Mouse (Mus musculus): ENCODE measurements around the gene Ppp1r15b.

Gene Ppp1r15b

GRCm38 (mm10) chr1:133130638-133131560 is at the start of gene Ppp1r15b:
Gene Ppp1r15b, plus strand, starts transcription at chr1:133131143.
- under 1% methylated on average over 72 of the region's 72 CpGs for WGBS

- WGBS, result 94% methylated on average over 5 of the region's 5 CpGs
Observed at GRCm38 (mm10) chr1:133083003-133083546, 47.9 kb upstream of the Ppp1r15b start.

- 71% methylated on average over 11 of the region's 11 CpGs for whole genome bisulfite sequencing
Observed at GRCm38 (mm10) chr1:133083942-133084625, 46.9 kb upstream of the Ppp1r15b start.

- WGBS, result 82% methylated on average over 14 of the region's 14 CpGs
Observed at GRCm38 (mm10) chr1:133084708-133085416, 46.1 kb upstream of the Ppp1r15b start.

GRCm38 (mm10) chr1:133085417-133085742 is 45.6 kb upstream of the Ppp1r15b start:
- WGBS, result 90% methylated on average over 8 of the region's 8 CpGs

- 89% methylated on average over 10 of the region's 10 CpGs for WGBS
Observed at GRCm38 (mm10) chr1:133086804-133087203, 44.1 kb upstream of the Ppp1r15b start.

- WGBS, result 54% methylated on average over 7 of the region's 7 CpGs
Observed at GRCm38 (mm10) chr1:133087206-133087905, 43.6 kb upstream of the Ppp1r15b start.

- 88% methylated on average over 10 of the region's 10 CpGs for WGBS
Observed at GRCm38 (mm10) chr1:133088196-133088595, 42.7 kb upstream of the Ppp1r15b start.

GRCm38 (mm10) chr1:133089415-133089814 is 41.5 kb upstream of the Ppp1r15b start:
- 59% methylated on average over 4 of the region's 4 CpGs for WGBS

- WGBS, result 89% methylated on average over 6 of the region's 6 CpGs
Observed at GRCm38 (mm10) chr1:133090641-133091040, 40.3 kb upstream of the Ppp1r15b start.

GRCm38 (mm10) chr1:133091483-133091882 is 39.5 kb upstream of the Ppp1r15b start:
- 88% methylated on average over 8 of the region's 8 CpGs for WGBS

GRCm38 (mm10) chr1:133093719-133094118 is 37.2 kb upstream of the Ppp1r15b start:
- WGBS, result 82% methylated on average over 7 of the region's 7 CpGs

GRCm38 (mm10) chr1:133100980-133101798 is 29.8 kb upstream of the Ppp1r15b start:
- 40% methylated on average over 17 of the region's 17 CpGs for WGBS

GRCm38 (mm10) chr1:133102108-133102507 is 28.8 kb upstream of the Ppp1r15b start:
- 83% methylated on average over 5 of the region's 5 CpGs for WGBS

GRCm38 (mm10) chr1:133103315-133103714 is 27.6 kb upstream of the Ppp1r15b start:
- 91% methylated on average over 7 of the region's 7 CpGs for WGBS

- WGBS, result 94% methylated on average over 6 of the region's 6 CpGs
Observed at GRCm38 (mm10) chr1:133103871-133104270, 27.1 kb upstream of the Ppp1r15b start.

- WGBS, result 93% methylated on average over 4 of the region's 4 CpGs
Observed at GRCm38 (mm10) chr1:133116108-133116507, 14.8 kb upstream of the Ppp1r15b start.

- WGBS, result 88% methylated on average over 5 of the region's 5 CpGs
Observed at GRCm38 (mm10) chr1:133118127-133118526, 12.8 kb upstream of the Ppp1r15b start.

GRCm38 (mm10) chr1:133118844-133119243 is 12.1 kb upstream of the Ppp1r15b start:
- 89% methylated on average over 3 of the region's 3 CpGs for WGBS

GRCm38 (mm10) chr1:133119931-133120712 is 10.8 kb upstream of the Ppp1r15b start:
- WGBS, result 72% methylated on average over 7 of the region's 7 CpGs

All from cerebral cortex, adult 2 months (tissue).